Mouse (Mus musculus) erythroblast, embryonic 14.5 days (primary cell): ENCODE data around the gene Wfdc1. TPM values are rescaled to one million over a fixed set of nuclear protein-coding genes. Genes with fewer than 3 reads are reported as not detected.

Experiments used
- H3K27me3 ChIP-seq: 2 replicates; pipeline ENCODE4 v1.6.1; 2012; ENCODE audit warnings: inconsistent platforms; ENCODE audit not compliant: control insufficient read depth
- H3K36me3 ChIP-seq: 2 replicates; pipeline ENCODE4 v1.6.1; 2012; ENCODE audit warnings: mild to moderate bottlenecking, inconsistent platforms; ENCODE audit not compliant: control insufficient read depth
- H3K4me1 ChIP-seq: 2 replicates; pipeline ENCODE4 v1.6.1; 2012; ENCODE audit warnings: inconsistent platforms; ENCODE audit not compliant: control insufficient read depth
- H3K4me3 ChIP-seq: replicated peaks from 2 replicates; pipeline ENCODE3; 2012; ENCODE audit warnings: moderate library complexity, mild to moderate bottlenecking, inconsistent platforms
- H3K9me3 ChIP-seq: 2 replicates; pipeline ENCODE4 v1.6.1; 2012; ENCODE audit warnings: low read length, inconsistent platforms, mixed read lengths; ENCODE audit not compliant: control insufficient read depth
- GATA1 ChIP-seq: IDR thresholded peaks from 2 replicates; pipeline ENCODE4 v1.6.1; 2012; ENCODE audit warnings: low read length, inconsistent platforms, mixed read lengths
- TAL1 ChIP-seq: IDR thresholded peaks from 3 replicates; pipeline ENCODE4 v1.6.1; 2012; ENCODE audit warnings: low read length, inconsistent platforms, mixed read lengths
- polyA plus RNA-seq: library from polyadenylated mRNA; stranded (reverse); fragments of >175 nt; gene quantifications from 2 replicates; pipeline ENCODE4 v1.2.3, GENCODE M21; 2012

Wfdc1 gene
- polyA plus RNA-seq, 1 experiment = not detected

GRCm38 (mm10) chr8:119624916-119625315, 41.2 kb upstream of the Wfdc1 start:
- no peak for TF ChIP-seq GATA1
- TF ChIP-seq TAL1 = no peak
- no peaks in the 10 kb centered on the region for H3K36me3 ChIP-seq
- no peaks in the 10 kb centered on the region for H3K27me3 ChIP-seq
- H3K4me1 ChIP-seq = peaks cover 9% of the 10 kb centered on the region
- H3K9me3 ChIP-seq = no peaks in the 10 kb centered on the region
- H3K4me3 ChIP-seq = no peak overlapping the region

- TF ChIP-seq GATA1 = no peak
- Histone ChIP-seq H3K27me3 (no peaks in the 10 kb centered on the region), H3K9me3 (no peaks in the 10 kb centered on the region), H3K4me1 (peaks cover 9% of the 10 kb centered on the region), H3K36me3 (no peaks in the 10 kb centered on the region), H3K4me3 (no peak overlapping the region)
These were observed 40.4 kb upstream of the Wfdc1 start for GRCm38 (mm10) chr8:119625788-119626187.

GRCm38 (mm10) chr8:119627199-119627598, 39.0 kb upstream of the Wfdc1 start:
- H3K36me3 ChIP-seq = no peaks in the 10 kb centered on the region
- no peaks in the 10 kb centered on the region for H3K9me3 ChIP-seq
- no peak overlapping the region for H3K4me3 ChIP-seq
- H3K4me1 ChIP-seq = peaks cover 9% of the 10 kb centered on the region
- no peaks in the 10 kb centered on the region; the same call in 1 of the 2 replicates for H3K27me3 ChIP-seq
- TF ChIP-seq GATA1 (no peak), TAL1 (no peak)

GRCm38 (mm10) chr8:119627613-119628359, 38.4 kb upstream of the Wfdc1 start:
- TF ChIP-seq TAL1 (no peak), GATA1 (no peak)
- Histone ChIP-seq H3K4me3 (no peak overlapping the region), H3K4me1 (peaks cover 9% of the 10 kb centered on the region), H3K9me3 (no peaks in the 10 kb centered on the region), H3K36me3 (no peaks in the 10 kb centered on the region), H3K27me3 (peaks cover 6% of the 10 kb centered on the region)

GRCm38 (mm10) chr8:119630841-119631240, 35.3 kb upstream of the Wfdc1 start:
- peaks cover 9% of the 10 kb centered on the region for H3K4me1 ChIP-seq
- H3K9me3 ChIP-seq = no peaks in the 10 kb centered on the region
- peaks cover 28% of the 10 kb centered on the region for H3K27me3 ChIP-seq
- H3K36me3 ChIP-seq = no peaks in the 10 kb centered on the region
- no peak for TF ChIP-seq TAL1
- TF ChIP-seq GATA1 = no peak
- H3K4me3 ChIP-seq = no peak overlapping the region

- TF ChIP-seq TAL1 (no peak), GATA1 (no peak)
- Histone ChIP-seq H3K4me1 (peaks cover 6% of the 10 kb centered on the region), H3K4me3 (no peak overlapping the region), H3K9me3 (no peaks in the 10 kb centered on the region), H3K36me3 (no peaks in the 10 kb centered on the region), H3K27me3 (peaks cover 28% of the 10 kb centered on the region)
These were observed 33.9 kb upstream of the Wfdc1 start for GRCm38 (mm10) chr8:119632246-119632645.

GRCm38 (mm10) chr8:119632909-119633308, 33.3 kb upstream of the Wfdc1 start:
- H3K36me3 ChIP-seq = no peaks in the 10 kb centered on the region
- TF ChIP-seq TAL1 (no peak), GATA1 (no peak)
- no peak overlapping the region for H3K4me3 ChIP-seq
- H3K27me3 ChIP-seq = peaks cover 28% of the 10 kb centered on the region
- H3K9me3 ChIP-seq = no peaks in the 10 kb centered on the region
- no peaks in the 10 kb centered on the region for H3K4me1 ChIP-seq

- Histone ChIP-seq H3K9me3 (no peaks in the 10 kb centered on the region), H3K4me1 (no peaks in the 10 kb centered on the region), H3K36me3 (no peaks in the 10 kb centered on the region), H3K4me3 (no peak overlapping the region), H3K27me3 (peaks cover 28% of the 10 kb centered on the region)
- TF ChIP-seq TAL1 (no peak), GATA1 (no peak)
These were observed 31.4 kb upstream of the Wfdc1 start for GRCm38 (mm10) chr8:119634616-119635336.

- H3K4me1 ChIP-seq = no peaks in the 10 kb centered on the region
- TF ChIP-seq GATA1 = no peak
- no peak for TF ChIP-seq TAL1
These were observed 30.8 kb upstream of the Wfdc1 start, which contains the start of gene Kcng4 for GRCm38 (mm10) chr8:119635378-119635777. Kcng4 (minus strand) TSS chr8:119635680.

More at GRCm38 (mm10) chr8:119635378-119635777, 30.8 kb upstream of the Wfdc1 start, which contains the start of gene Kcng4:
- Histone ChIP-seq H3K27me3 (peaks cover 28% of the 10 kb centered on the region), H3K4me3 (no peak within 1 kb of the TSS), H3K36me3 (no peaks in the 10 kb centered on the region), H3K9me3 (no peaks in the 10 kb centered on the region)
